Mouse (Mus musculus): ENCODE measurements at regions not wholly inside any gene's neighbourhood (a gene's known extent, or its start where the extent isn't known, plus 50 kb on each side); places are given as distances from the start of the nearest gene placed in this dataset.

DNA sequence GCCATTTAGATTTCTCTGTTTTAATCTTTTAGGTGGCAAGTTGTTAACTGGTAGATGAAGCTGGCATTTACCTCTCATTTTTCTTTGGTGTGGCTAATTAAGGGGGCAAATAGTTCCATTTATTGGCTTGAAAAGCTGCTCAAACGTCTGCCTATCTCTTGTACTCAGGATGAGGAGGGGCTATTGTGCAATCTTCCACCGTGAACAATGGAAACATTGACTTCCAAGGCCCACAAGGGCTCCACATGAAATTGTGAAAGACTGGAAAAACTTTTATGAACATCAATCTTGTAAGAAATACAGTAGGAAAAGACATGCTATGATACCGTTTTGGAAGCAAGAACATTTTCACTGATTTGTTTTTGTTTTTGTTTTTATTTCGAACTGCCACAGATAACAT lies 541.6 kb upstream of the Atp2b1 start:
- Histone ChIP-seq H3K27ac (ENCODE audit: insufficient read depth, low read length) (no peak overlapping the region), H3K4me1 (ENCODE audit: control insufficient read depth, insufficient read depth, low read length) (peaks cover 5% of the 10 kb centered on the region; the same call in 1 of the 2 replicates), H3K4me3 (ENCODE audit: insufficient read depth, low read length) (no peak overlapping the region)
- TF ChIP-seq CTCF (IDR thresholded peaks at IDR 0.05; ENCODE audit: borderline replicate concordance, insufficient read depth, low read length) (no peak), POLR2A (IDR thresholded peaks at IDR 0.05; ENCODE audit: low read depth, low read length) (no peak)

- no peak for TF ChIP-seq POLR2A (IDR thresholded peaks at IDR 0.05; ENCODE audit: low read depth, low read length)
- TF ChIP-seq CTCF (IDR thresholded peaks at IDR 0.05; ENCODE audit: borderline replicate concordance, insufficient read depth, low read length) = no peak
- Histone ChIP-seq H3K4me3 (ENCODE audit: insufficient read depth, low read length) (no peak overlapping the region), H3K4me1 (ENCODE audit: control insufficient read depth, insufficient read depth, low read length) (peaks cover 5% of the 10 kb centered on the region; the same call in 1 of the 2 replicates)
Measured at GRCm38 (mm10) chr10:98373314-98373713, 540.9 kb upstream of the Atp2b1 start.

DNA sequence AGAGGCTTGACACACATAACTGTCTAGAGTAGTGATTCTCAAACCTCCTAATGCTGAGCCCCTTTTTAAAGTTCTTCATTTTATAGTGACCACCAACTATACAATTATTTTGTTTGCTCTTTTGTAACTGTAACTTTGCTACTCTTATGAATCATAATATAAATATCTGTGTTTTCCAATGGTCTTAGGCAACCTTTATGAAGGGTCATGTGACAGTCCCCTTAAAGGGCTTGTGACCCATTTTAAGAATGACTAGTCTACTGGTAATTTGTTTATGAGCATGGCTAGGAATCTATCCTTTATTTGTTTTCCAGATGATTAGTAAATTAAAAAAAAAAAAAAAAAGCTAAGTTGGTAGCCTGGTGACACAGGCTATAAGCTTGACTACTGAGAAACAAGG lies 539.5 kb upstream of the Atp2b1 start:
- Histone ChIP-seq H3K4me1 (ENCODE audit: control insufficient read depth, insufficient read depth, low read length) (peaks cover 5% of the 10 kb centered on the region; the same call in 1 of the 2 replicates), H3K27ac (ENCODE audit: insufficient read depth, low read length) (no peak overlapping the region), H3K4me3 (ENCODE audit: insufficient read depth, low read length) (no peak overlapping the region)
- TF ChIP-seq POLR2A (IDR thresholded peaks at IDR 0.05; ENCODE audit: low read depth, low read length) (no peak), CTCF (IDR thresholded peaks at IDR 0.05; ENCODE audit: borderline replicate concordance, insufficient read depth, low read length) (no peak)

More at GRCm38 (mm10) chr10:98373314-98373713, 540.9 kb upstream of the Atp2b1 start:
- no peak overlapping the region for H3K27ac ChIP-seq (ENCODE audit: insufficient read depth, low read length)

- Histone ChIP-seq H3K4me3 (ENCODE audit: insufficient read depth, low read length) (no peak overlapping the region), H3K4me1 (ENCODE audit: control insufficient read depth, insufficient read depth, low read length) (no peaks in the 10 kb centered on the region), H3K27ac (ENCODE audit: insufficient read depth, low read length) (no peak overlapping the region)
- TF ChIP-seq CTCF (IDR thresholded peaks at IDR 0.05; ENCODE audit: borderline replicate concordance, insufficient read depth, low read length) = no peak
- TF ChIP-seq POLR2A (IDR thresholded peaks at IDR 0.05; ENCODE audit: low read depth, low read length) = no peak
Measured at GRCm38 (mm10) chr10:98388543-98388942, 525.7 kb upstream of the Atp2b1 start.

DNA sequence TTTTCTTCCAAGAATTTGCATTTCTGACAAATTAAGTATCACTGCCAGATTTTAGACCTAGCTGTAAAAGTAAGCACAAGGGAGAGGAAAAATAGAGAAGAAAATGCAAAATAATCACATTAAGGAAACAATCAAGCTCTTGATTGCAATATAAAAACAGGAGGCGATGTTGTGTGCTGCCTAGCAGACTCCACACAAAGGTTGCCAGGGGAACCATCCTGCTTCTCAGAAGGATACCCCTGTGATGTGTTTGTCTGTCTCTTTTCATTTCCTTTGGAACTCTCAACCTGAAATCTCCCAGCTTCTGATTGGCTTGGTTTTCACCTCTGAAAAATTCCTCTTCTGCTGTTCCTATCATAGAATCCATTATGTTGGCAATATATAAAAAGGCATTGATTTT lies 514.3 kb upstream of the Atp2b1 start:
- TF ChIP-seq POLR2A (IDR thresholded peaks at IDR 0.05; ENCODE audit: low read depth, low read length) (no peak), CTCF (IDR thresholded peaks at IDR 0.05; ENCODE audit: borderline replicate concordance, insufficient read depth, low read length) (no peak)
- H3K4me3 ChIP-seq (ENCODE audit: insufficient read depth, low read length) = no peak overlapping the region
- H3K27ac ChIP-seq (ENCODE audit: insufficient read depth, low read length) = no peak overlapping the region

GRCm38 (mm10) chr10:98417807-98418743 lies 496.1 kb upstream of the Atp2b1 start:
- Histone ChIP-seq H3K4me1 (ENCODE audit: control insufficient read depth, insufficient read depth, low read length) (no peaks in the 10 kb centered on the region), H3K4me3 (ENCODE audit: insufficient read depth, low read length) (no peak overlapping the region), H3K27ac (ENCODE audit: insufficient read depth, low read length) (no peak overlapping the region)
- no peak for TF ChIP-seq POLR2A (IDR thresholded peaks at IDR 0.05; ENCODE audit: low read depth, low read length)

More for the DNA sequence above, 514.3 kb upstream of the Atp2b1 start:
- no peaks in the 10 kb centered on the region for H3K4me1 ChIP-seq (ENCODE audit: control insufficient read depth, insufficient read depth, low read length)

DNA sequence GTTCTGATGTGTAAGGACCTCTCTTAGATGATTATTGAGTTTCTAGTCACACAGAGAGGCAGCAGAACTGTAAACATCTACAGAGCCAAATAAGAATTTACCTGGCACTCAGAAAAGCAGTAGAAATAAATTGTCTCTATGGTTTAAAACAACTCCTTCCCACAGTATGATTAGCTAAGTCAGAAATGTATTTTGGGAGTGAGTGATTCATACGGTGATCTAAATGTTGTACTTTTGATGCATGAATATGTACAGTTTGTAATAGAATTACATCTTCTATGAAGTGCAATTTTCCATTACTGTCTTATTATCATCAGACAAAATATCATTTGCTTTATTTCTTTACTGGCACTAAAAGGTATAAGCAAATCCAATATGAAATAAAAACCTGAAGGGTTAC lies 489.8 kb upstream of the Atp2b1 start:
- no peak overlapping the region for H3K27ac ChIP-seq (ENCODE audit: insufficient read depth, low read length)
- TF ChIP-seq CTCF (IDR thresholded peaks at IDR 0.05; ENCODE audit: borderline replicate concordance, insufficient read depth, low read length) = no peak
- no peak for TF ChIP-seq POLR2A (IDR thresholded peaks at IDR 0.05; ENCODE audit: low read depth, low read length)
- H3K4me3 ChIP-seq (ENCODE audit: insufficient read depth, low read length) = no peak overlapping the region
- no peaks in the 10 kb centered on the region for H3K4me1 ChIP-seq (ENCODE audit: control insufficient read depth, insufficient read depth, low read length)

DNA sequence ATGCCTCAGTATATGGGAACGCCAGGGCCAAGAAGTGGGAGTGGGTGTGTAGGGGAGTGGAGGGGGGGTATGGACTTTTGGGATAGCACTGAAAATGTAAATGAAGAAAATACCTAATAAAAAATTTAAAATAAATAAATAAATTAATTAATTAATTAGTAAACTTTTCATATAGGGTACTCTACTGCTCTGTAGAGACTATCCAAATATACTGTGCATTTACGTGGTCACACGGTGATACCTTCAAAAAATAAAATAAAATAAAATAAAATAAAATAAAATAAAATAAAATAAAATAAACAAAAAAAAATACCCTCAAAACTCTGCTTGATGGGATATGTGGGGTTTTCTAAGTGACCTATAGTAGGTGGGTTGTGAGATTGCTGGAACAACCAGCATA lies 479.2 kb upstream of the Atp2b1 start:
- Histone ChIP-seq H3K27ac (ENCODE audit: insufficient read depth, low read length) (no peak overlapping the region), H3K4me1 (ENCODE audit: control insufficient read depth, insufficient read depth, low read length) (no peaks in the 10 kb centered on the region), H3K4me3 (ENCODE audit: insufficient read depth, low read length) (no peak overlapping the region)
- TF ChIP-seq POLR2A (IDR thresholded peaks at IDR 0.05; ENCODE audit: low read depth, low read length) = no peak
- no peak for TF ChIP-seq CTCF (IDR thresholded peaks at IDR 0.05; ENCODE audit: borderline replicate concordance, insufficient read depth, low read length)

DNA sequence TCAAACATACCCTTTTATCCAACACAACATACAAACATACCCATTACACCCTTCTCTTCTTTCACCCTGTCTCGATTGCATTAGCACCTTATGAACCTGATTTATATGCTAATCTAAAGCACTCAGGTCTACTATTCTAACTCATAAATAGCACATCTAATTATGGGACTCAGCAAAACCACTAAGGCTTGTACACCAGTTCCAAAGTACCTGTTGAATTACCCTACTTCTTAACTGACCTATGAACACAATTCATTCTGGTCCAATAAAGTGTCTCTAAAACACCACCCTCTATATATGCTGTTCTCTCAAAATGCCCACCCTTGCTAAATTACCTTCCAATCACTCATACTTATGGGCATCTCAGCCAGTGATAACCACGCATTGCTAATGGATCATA lies 452.7 kb upstream of the Atp2b1 start:
- Histone ChIP-seq H3K4me3 (ENCODE audit: insufficient read depth, low read length) (no peak overlapping the region), H3K27ac (ENCODE audit: insufficient read depth, low read length) (no peak overlapping the region), H3K4me1 (ENCODE audit: control insufficient read depth, insufficient read depth, low read length) (no peaks in the 10 kb centered on the region)
- TF ChIP-seq POLR2A (IDR thresholded peaks at IDR 0.05; ENCODE audit: low read depth, low read length) = no peak
- no peak for TF ChIP-seq CTCF (IDR thresholded peaks at IDR 0.05; ENCODE audit: borderline replicate concordance, insufficient read depth, low read length)

DNA sequence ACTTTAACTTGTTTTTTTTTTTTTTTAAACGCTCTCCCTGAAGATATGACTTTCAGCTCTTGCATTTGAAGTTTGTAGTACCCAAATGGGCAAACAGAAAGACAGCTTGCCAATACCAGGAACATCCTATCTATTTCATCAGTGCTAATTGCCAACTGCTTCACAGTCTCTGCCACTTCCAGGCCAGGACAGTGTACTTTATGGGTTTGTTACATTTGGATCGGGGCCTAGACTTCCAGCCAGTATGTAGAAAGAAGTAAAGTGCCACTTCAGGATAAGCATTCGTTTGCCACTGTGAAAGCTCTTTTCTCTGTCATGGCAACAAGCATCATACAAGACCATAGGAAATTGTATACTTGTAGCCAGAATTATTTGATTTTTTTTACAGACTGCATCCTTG lies 439.6 kb upstream of the Atp2b1 start:
- no peak overlapping the region for H3K4me3 ChIP-seq (ENCODE audit: insufficient read depth, low read length)
- TF ChIP-seq CTCF (IDR thresholded peaks at IDR 0.05; ENCODE audit: borderline replicate concordance, insufficient read depth, low read length) = no peak
- no peak for TF ChIP-seq POLR2A (IDR thresholded peaks at IDR 0.05; ENCODE audit: low read depth, low read length)
- H3K27ac ChIP-seq (ENCODE audit: insufficient read depth, low read length) = no peak overlapping the region

More for the DNA sequence above, 439.6 kb upstream of the Atp2b1 start:
- H3K4me1 ChIP-seq (ENCODE audit: control insufficient read depth, insufficient read depth, low read length) = no peaks in the 10 kb centered on the region

All from embryonic fibroblast, embryonic 13.5 days (primary cell).